Mouse (Mus musculus) layer of hippocampus, adult 8-10 months (tissue): ENCODE measurements around the gene Zfp592. TPM values are rescaled to one million over a fixed set of nuclear protein-coding genes. Genes with fewer than 3 reads are reported as not detected.

Source experiments
- DNase-seq, 2 experiments: peaks; one replicate each; pipeline ENCODE4 v3.0.0; 2022; ENCODE audit warnings: low spot score in 2 of 2
- total RNA-seq, 4 experiments: library from RNA; stranded (reverse); gene quantifications; 2 replicates each; pipeline ENCODE4 v1.2.4; 2022

Zfp592 gene
- total RNA-seq, 4 experiments from 2014 or later: 21.5 to 30.6 (median 26.4) TPM

DNA sequence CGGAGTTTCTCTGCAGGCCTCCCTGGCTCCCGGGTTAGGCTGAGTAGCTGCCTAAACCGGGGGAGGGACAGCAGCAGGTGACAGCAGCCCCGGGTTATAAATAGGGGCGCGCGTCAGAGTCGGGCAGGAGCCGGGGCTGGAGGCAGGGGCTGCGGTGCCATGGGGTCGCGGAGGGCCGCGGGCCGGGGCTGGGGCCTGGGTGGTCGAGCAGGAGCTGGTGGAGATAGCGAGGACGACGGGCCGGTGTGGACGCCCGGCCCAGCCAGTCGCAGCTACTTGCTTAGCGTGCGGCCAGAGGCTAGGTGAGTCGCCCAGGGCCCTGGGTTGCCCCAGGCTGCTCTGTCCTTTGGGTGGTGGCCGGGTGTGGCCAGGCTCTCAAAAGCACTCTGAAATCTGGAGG is 64.0 kb downstream of the Zfp592 start, which contains the start of gene Alpk3:
Gene Alpk3 (plus strand): TSS at position 130 of the 400 bp plus-strand sequence.
- no peak for DNase-seq

DNA sequence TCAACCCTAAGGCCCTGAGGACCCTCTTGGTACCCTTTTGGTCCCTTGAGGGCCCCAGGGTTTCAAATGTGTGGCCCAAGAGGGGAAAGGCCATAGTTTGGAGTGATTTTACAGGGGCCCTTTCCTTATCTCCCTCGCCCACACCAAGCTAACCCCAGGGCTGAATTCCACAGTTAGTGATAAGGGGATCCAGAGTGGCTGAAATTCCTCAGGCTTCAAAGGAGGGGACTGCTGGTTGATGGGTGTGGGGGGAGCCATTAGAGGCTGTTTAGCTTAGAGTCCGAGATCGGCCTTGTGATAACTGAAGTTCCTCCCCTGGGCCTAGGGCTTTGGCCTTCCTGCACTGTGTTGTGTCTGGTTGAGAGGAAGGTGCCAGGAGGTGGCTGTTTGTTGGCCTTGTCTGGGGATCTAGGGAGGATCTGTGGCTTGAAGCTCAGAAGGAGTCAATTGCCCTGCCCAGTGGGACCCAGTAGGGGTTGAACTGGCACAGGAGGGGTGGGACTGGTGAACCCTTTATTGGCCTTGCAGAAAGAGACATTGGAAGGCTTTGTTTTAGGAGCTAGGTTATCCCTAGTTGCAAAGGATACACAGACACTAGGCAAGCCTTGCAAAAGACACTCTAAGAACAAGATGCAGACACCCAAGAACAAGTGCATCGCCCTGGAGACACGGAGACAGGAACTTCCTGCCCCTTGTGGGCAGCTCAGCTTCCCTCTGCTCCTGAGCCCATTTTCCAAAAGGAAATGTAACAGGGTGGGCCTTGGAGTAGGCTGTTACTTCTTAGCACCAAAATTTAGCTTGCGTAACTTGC is 64.6 kb downstream of the Zfp592 start:
- no peak for DNase-seq

DNA sequence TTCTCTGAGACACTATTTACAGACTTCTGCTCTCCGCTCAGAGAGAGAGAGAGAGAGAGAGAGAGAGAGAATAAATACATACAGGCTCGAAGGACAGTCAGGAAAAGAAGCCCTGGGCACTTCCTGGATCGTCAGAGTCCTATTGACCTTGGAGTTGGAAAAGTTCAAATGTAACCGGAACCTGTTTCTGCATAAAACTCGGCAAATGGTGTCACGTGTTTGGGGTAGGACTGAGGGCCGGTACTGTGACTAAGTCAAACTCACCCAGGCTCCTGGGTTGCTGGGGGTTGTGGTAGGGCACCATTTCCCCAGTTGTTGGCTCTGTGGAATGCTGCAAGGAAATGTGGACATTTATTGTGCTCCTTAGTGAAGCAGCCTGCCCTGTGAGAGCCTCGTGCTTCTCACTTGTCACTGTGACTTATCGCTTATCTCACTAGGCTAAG is 65.3 kb downstream of the Zfp592 start:
- DNase-seq: no peak

DNA sequence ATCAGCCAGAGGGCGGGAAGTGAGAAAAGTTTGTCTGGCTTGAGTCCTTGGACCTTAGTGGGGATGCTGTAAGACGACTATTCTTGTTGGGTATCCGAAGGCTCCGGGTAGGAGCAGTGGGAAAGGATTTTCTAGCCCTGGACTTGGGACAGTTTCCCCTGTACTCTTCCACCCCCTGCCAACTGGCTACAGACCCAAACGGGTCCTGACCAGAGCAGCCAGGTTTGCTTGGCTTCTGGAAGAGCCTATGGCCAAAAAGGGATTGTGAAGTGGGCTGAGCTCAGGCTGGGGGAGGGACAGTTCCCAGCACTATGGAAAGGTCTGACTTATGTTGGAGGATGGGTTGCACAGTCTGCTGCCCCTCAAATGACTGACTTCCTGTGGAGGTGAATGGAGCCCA is 65.9 kb downstream of the Zfp592 start:
- DNase-seq: no peak

DNA sequence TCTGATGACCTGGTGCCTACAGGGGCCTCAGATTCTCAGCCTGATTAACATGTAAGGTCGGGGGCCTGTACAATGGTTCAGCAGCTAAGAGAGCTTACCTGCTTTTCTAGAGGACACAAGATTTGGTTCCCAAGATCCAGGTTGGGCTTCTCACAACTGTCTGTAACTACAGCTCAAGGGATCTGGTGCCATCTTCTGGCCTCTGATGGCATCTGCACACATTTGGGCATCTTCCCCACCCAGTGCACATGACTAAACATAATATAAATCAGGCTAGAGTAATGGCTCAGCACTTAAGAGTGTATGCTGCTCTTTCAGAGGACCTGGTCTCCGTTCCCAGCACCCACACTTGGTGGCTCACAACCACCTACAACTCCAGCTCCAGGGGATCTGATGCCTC is 67.4 kb downstream of the Zfp592 start:
- DNase-seq: no peak

DNA sequence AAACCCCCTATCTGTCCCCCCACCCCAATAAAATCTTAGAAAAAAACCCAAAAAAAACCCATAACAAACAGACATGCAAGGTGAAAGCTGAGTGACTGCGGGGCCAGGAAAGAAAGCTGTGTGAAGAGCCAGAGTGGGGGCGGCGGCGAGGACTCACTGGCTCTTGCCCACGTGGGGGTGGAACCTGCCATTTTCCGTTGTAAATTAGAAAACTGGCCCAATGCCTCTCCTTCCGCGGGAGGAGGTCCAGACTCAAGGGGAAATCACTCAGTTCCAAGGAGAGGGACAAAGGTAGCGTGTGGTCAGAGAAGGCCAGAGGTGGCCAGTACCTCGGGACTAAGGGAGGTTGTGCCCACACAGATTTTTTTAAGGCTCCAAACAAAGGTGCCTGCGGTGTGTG is 68.5 kb downstream of the Zfp592 start:
- DNase-seq: no peak

DNA sequence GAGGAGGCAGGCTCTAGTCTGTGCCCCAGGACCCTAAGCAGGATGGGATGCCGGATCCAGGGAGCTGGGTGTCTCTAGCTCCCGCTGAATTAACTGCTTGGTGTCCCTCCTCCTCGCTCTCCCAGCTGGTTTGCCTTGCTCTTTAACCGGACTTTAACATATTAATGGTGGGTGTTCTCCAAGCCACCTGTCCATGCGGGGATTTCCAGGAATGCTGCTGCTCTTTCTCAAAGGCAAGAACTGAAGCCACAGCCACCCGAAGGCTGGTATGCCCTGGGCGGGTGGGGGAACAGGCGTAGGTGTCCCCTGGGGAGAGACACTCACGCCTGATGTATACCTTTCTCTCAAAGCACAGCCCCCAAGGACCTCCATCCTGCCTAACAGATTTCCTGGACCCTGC is 69.9 kb downstream of the Zfp592 start:
- no peak for DNase-seq

DNA sequence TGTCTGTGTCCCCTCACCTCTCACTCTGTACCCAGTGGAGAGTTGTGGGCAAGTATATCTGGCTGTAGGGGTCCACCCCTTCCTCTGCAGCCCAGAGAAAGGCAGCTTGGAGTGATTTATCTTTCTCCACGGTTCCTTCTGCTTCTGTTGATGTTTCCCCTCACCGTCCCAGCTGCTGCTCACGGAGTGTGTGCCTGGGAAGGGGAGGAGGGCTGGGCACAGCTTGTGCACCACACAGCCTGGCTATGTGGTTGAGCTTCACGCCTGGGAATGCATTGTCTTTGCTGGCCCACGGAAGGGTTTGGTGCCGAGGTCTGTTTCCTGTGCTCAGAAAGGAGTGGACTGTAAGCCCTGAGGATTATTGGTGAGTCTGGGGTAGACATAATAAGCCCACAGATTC is 73.2 kb downstream of the Zfp592 start:
- no peak for DNase-seq

DNA sequence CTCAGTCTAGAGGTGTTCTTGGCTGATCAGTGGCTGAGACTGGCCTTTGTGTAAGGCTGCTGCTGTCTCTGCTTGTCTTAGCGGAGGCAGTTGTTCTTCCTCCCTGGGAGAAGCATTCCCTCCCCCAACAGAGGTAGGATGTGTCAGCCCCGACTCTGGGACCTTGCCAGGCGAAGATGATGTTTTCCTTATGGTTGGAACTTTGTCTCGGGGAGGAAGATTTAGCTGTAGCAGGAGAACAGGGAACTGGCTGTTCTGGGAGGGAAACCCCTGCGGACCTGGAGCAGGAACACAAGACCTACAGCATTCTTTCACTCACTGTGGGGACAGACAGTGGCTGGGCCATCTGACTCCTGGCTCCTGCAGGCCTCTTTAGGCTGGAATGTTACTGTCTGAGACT is 79.0 kb downstream of the Zfp592 start:
- no peak for DNase-seq

DNA sequence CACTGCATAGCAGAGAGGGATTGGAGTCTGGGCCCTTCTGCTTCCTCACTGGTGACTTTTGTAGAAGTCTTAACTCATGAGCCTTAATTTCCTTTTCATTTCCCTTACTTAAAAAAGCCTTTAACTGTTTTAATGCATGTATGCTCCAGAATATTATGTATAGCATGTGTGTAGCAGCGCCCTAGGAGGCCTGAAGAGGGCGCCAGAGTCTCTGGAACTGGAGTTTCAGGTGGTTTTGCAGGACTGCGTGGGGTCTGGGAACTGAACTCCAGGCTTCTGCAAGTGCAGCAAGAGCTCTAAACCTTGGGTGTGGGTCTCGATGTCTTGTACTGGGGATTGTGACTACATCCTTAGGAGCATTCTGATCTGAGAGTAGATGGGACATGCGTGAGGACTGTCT is 79.8 kb downstream of the Zfp592 start:
- no peak for DNase-seq

DNA sequence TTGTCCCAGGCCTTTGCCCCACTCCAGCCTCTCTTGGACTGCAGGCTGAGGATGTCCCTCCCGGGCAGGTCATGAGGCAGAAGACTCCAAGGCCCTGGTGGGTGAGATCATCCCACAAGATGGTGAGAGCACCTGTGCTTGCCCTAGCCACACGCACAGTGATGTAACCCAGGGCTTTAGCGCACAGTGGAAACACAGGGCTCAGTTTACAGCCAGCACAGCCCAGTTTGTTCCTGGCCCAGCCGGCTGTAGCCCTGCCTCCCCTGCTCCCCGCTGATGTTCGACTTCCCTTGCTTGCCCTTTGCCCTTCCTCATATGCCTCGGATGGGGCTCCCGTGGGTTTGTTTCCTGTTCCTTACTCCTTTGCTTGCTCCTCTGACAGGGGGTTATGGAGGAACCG is 81.1 kb downstream of the Zfp592 start:
- no peak for DNase-seq

DNA sequence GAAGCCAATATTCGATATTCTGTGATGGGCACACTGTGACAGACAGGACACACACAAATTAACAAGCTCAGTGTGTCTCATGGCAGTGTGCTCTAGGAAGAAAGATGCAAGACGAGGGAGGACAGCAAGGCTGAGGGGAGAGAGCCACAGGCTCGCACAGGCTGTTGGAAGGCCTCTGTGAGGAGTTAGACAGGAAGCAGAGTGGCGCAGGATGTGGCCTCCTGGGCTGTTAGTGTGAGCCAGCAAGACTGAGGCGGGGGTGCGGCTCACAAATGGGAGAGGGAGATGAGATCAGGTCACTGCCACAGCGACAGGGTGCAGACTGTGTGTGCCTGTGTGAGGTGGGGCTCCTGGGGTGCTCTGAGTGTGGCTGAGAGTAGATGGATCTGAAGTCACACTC is 81.8 kb downstream of the Zfp592 start:
- no peak for DNase-seq

DNA sequence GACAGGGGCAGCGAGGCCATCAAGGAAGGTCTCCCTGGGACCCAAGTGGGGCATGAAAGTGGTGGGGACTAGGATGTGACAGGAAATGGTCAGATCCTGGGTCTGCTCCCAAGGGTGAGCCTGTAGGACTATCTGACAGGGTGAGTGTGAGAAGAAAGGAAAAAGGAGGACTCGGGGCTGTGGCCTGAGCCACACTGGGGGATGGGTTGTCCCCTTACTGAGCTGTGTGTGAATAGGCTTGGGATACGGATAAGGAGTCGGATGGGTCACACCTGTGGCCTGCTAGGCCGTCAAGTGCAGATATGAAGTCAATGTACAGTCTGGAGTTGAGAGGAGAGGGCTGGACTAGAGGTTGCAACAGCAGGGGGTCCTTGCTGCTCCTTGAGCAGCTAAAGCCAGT is 82.3 kb downstream of the Zfp592 start:
- DNase-seq: no peak

DNA sequence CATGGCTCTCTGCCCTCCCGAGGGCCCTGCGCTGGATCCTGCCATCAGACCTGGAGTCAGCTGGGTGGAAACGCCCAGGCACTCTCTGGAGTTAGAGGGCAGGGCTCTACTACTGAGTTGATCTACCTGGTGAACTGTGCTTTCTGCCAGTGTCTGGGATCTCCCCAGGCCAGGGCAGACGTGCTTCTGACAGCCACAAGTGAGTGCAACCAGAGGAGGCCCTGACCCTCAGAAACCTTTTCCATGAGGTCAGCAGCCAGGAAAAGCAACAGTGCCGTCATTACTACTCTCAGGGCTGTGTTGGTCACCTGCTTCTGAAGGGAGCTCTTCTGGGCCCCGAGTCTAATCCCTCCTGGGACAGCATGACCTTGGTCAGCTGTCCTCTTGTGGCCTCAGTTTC is 83.5 kb downstream of the Zfp592 start:
- no peak for DNase-seq

DNA sequence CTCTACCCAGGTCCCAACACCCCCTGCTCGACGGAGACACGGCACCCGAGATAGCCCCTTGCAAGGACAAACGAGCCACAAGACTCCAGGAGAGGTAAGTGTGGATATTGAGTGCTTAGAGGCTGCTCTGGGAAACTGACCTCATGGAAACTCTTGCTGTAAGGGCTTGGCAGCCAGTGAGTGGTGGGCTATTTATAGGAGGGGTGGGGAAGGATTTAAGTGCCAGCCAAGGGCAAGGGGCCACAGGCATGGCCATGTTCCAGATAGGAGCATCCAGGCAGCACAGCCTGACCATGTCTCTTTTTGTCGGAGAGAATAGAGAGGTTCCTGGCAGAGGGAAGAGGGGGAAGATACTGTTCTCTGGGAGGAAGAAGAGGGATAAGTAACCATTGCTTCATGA is 85.3 kb downstream of the Zfp592 start:
- DNase-seq: no peak

DNA sequence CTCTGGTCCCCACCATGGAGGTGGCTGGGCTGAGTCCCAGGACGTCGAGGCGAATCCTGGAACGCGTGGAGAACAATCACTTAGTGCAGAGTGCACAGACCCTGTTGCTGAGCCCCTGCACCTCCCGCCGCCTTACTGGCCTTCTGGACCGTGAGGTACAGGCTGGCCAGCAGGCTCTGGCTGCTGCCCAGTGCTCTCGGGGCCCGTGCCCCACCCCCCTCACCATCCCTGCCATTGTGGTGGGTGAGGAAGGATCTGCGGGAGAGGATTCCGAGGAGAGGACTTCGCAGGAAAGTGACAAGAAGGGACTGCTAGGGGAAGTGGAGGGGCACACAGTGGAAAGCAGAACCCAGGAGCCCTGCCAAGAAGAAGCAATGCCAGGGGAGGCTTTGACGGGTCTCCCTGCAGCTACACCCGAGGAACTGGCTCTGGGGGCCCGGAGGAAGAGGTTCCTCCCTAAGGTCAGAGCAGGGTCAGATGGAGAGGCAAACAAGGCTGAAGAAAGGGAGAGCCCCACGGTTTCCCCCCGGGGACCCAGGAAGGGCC is 100.0 kb downstream of the Zfp592 start:
- no peak for DNase-seq

DNA sequence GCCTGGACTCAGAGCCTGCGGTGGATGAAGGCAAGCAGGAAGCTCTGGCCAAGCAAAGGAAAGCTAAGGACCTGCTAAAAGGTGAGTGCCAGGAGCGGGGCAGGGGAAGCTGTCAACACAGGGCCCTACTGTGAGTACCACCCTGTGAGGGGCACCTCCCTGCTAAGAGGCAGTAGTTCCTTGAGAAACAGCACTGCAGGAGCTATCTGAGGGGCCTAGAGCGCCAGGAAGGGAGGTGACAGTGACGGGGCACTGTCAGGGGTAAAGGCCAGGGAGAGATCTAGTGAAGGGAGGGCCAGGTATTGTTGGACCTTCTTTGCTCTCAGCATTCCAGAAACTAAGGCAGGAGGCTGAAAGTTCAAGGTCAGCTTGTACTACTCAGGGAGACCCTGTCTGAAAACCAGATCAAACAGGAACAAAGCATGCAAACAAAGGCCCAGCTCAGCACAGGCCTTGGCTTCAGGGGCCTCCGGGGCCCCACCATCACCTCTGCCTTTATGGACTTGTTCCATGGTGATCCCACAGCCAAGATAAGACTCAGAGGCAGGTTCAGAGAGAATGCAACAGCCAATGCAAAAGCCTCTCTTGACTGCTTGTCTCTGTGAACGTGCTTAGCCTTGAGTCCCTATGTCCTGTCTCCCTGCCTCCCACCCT is 100.8 kb downstream of the Zfp592 start:
- DNase-seq: no peak

Other genes with a start within 250 kb of the Zfp592 start
- 10 to 100 TPM; 26.3 to 29.4 (median 26.8) TPM for gene Iqgap1, start 167.7 kb upstream of the Zfp592 start, total RNA-seq
- gene Zscan2, start 132.8 kb upstream of the Zfp592 start, total RNA-seq: 10 to 100 TPM; 11.8 to 15.0 (median 13.5) TPM
- gene Wdr73, start 92.4 kb upstream of the Zfp592 start, total RNA-seq: 10 to 100 TPM; 26.9 to 36.3 (median 30.5) TPM
- 10 to 100 TPM in 1 of 4 experiments, 1 to 10 TPM in 3; 8.3 to 12.2 (median 9.2) TPM for gene Nmb, start 88.6 kb upstream of the Zfp592 start, total RNA-seq
- gene Sec11a, start 45.9 kb upstream of the Zfp592 start, total RNA-seq: 10 to 100 TPM; 50.9 to 60.0 (median 55.3) TPM
- under 1 TPM; 0.25 to 0.52 (median 0.36) TPM for gene Alpk3, start 63.9 kb downstream of the Zfp592 start, total RNA-seq
- not detected for gene Slc28a1, start 121.1 kb downstream of the Zfp592 start, total RNA-seq
- 10 to 100 TPM; 10.1 to 13.0 (median 11.6) TPM for gene Pde8a, start 219.9 kb downstream of the Zfp592 start, total RNA-seq